Mouse (Mus musculus) olfactory bulb, adult 2 months (tissue): ENCODE results near the gene Slc35e2.

Source experiments
- CTCF ChIP-seq: fragments of 200-500 bp; IDR thresholded peaks from 2 replicates; pipeline ENCODE4 v1.5.1; 2012; ENCODE audit warnings: low read depth, mild to moderate bottlenecking, low read length, moderate library complexity; ENCODE audit not compliant: insufficient read depth
- POLR2A ChIP-seq: fragments of 200-500 bp; IDR thresholded peaks from 2 replicates; pipeline ENCODE4 v1.6.1; 2012; ENCODE audit warnings: mild to moderate bottlenecking, low read depth, low read length, moderate library complexity; ENCODE audit not compliant: insufficient read depth

DNA sequence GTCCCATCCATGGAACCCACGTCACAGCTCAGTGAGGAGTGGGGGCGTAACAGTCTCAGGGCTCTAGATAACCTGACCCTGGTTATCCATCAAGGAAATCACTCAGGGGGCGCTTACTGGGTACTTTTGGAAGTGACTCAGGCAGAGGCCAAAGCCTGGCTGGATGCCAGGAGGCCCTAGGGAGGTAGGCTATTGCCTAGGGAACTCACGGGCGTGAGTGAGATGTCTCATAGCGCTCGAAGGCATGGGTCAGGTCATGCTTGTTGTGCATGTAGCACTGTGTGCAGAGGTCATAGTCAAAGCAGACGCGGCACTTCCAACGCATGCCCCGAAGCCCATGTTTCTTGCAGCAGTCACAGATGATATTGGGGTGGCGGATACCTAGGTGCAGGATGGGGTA is 59.4 kb downstream of the Slc35e2 start:
- TF ChIP-seq POLR2A (no peak), CTCF (no peak)
